Mouse (Mus musculus) CH12.LX (cell line): ENCODE measurements around the gene Ube2i. TPM values are rescaled to one million over a fixed set of nuclear protein-coding genes. Genes with fewer than 3 reads are reported as not detected.
A peak's percentile ranks its signal among the peaks of the same experiment; 100 is the strongest.

Experiments used
- DNase-seq: peaks from one replicate; pipeline ENCODE4 v3.0.0-alpha.2; 2013; ENCODE audit errors: extremely low read depth
- H3K27ac ChIP-seq: 2 replicates; pipeline ENCODE4 v1.5.1; 2012; ENCODE audit warnings: low read depth, mild to moderate bottlenecking, control low read depth, moderate library complexity; ENCODE audit not compliant: insufficient read depth
- H3K27me3 ChIP-seq: replicated peaks from 2 replicates; pipeline ENCODE3; 2012; ENCODE audit warnings: inconsistent platforms
- H3K36me3 ChIP-seq, 2 experiments: replicated peaks in 1 of 2; 2 replicates each; pipeline versions ENCODE3 to v1.6.1; 2012; ENCODE audit warnings: inconsistent platforms in 1 of 2, low read length in 1 of 2, mild to moderate bottlenecking in 1 of 2, mixed read lengths in 1 of 2, moderate library complexity in 1 of 2; ENCODE audit not compliant: control insufficient read depth in 1 of 2, insufficient read depth in 1 of 2
- H3K4me1 ChIP-seq, 2 experiments: 2 replicates each; pipeline ENCODE4 v1.6.1; 2012; ENCODE audit warnings: inconsistent platforms in 1 of 2, moderate library complexity in 1 of 2; ENCODE audit not compliant: insufficient read depth in 2 of 2, control insufficient read depth in 1 of 2
- H3K4me2 ChIP-seq: 2 replicates; pipeline ENCODE4 v1.6.1; 2012; ENCODE audit warnings: low read depth, mild to moderate bottlenecking, control low read depth; ENCODE audit not compliant: poor library complexity, insufficient read depth, severe bottlenecking
- H3K4me3 ChIP-seq, 3 experiments: fragments of 150-350 bp in 1 of 3; sonication (generic) in 1 of 3; replicated peaks in 1 of 3; 2 replicates each; pipeline versions ENCODE3 to v1.5.1; 2011 to 2012; ENCODE audit warnings: low read depth in 2 of 3, low read length in 2 of 3, mild to moderate bottlenecking in 2 of 3, moderate library complexity in 2 of 3, control low read depth in 1 of 3, improper control_type of control experiment in 1 of 3, inconsistent platforms in 1 of 3, mixed read lengths in 1 of 3; ENCODE audit not compliant: poor library complexity in 1 of 3
- H3K79me2 ChIP-seq: replicated peaks from 2 replicates; pipeline ENCODE4 v1.6.1; 2012; ENCODE audit warnings: mild to moderate bottlenecking, moderate library complexity; ENCODE audit not compliant: control insufficient read depth, poor library complexity, insufficient read depth, severe bottlenecking; ENCODE audit errors: extremely low read depth
- H3K9ac ChIP-seq: 2 replicates; pipeline ENCODE4 v1.6.1; 2012; ENCODE audit warnings: low read depth, mild to moderate bottlenecking, control low read depth, moderate library complexity; ENCODE audit not compliant: insufficient read depth
- H3K9me3 ChIP-seq: replicated peaks from 2 replicates; pipeline ENCODE3; 2012; ENCODE audit warnings: low read length, inconsistent platforms, mixed read lengths
- BHLHE40 ChIP-seq: IDR thresholded peaks from 2 replicates; pipeline ENCODE4 v1.6.1; 2011; ENCODE audit warnings: mild to moderate bottlenecking, low read depth, low read length, improper control_type of control experiment
- CHD2 ChIP-seq: IDR thresholded peaks from 2 replicates; pipeline ENCODE4 v1.6.1; 2011; ENCODE audit warnings: low read length, improper control_type of control experiment
- ELF1 ChIP-seq: IDR thresholded peaks from 2 replicates; pipeline ENCODE4 v1.6.1; 2014; ENCODE audit warnings: low read depth, mild to moderate bottlenecking, inconsistent platforms, low read length, improper control_type of control experiment
- EP300 ChIP-seq: IDR thresholded peaks from 2 replicates; pipeline ENCODE4 v1.6.1; 2011; ENCODE audit warnings: low read length, improper control_type of control experiment
- ETS1 ChIP-seq: conservative IDR thresholded peaks from 2 replicates; pipeline ENCODE4 v1.6.1; 2012; ENCODE audit warnings: low read depth, mild to moderate bottlenecking, inconsistent platforms, low read length, improper control_type of control experiment, moderate library complexity
- GABPA ChIP-seq: IDR thresholded peaks from 2 replicates; pipeline ENCODE4 v1.6.1; 2012; ENCODE audit warnings: low read depth, low read length, improper control_type of control experiment, inconsistent platforms; ENCODE audit not compliant: insufficient replicate concordance
- HCFC1 ChIP-seq: IDR thresholded peaks from 2 replicates; pipeline ENCODE4 v1.6.1; 2012; ENCODE audit warnings: low read depth, mild to moderate bottlenecking, inconsistent platforms, low read length, improper control_type of control experiment
- IRF4 ChIP-seq: IDR thresholded peaks from 2 replicates; pipeline ENCODE4 v1.6.1; 2014; ENCODE audit warnings: low read depth, mild to moderate bottlenecking, inconsistent platforms, low read length, improper control_type of control experiment
- JUND ChIP-seq: conservative IDR thresholded peaks from 2 replicates; pipeline ENCODE4 v1.6.1; 2011; ENCODE audit warnings: low read depth, low read length, improper control_type of control experiment
- KAT2A ChIP-seq: IDR thresholded peaks from 2 replicates; pipeline ENCODE4 v1.6.1; 2012; ENCODE audit warnings: low read length, improper control_type of control experiment, inconsistent platforms; ENCODE audit not compliant: insufficient replicate concordance
- MAFK ChIP-seq: IDR thresholded peaks from 2 replicates; pipeline ENCODE4 v1.6.1; 2011; ENCODE audit warnings: low read length, improper control_type of control experiment; ENCODE audit not compliant: insufficient replicate concordance
- MEF2A ChIP-seq: IDR thresholded peaks from 2 replicates; pipeline ENCODE4 v1.6.1; 2014; ENCODE audit warnings: low read depth, mild to moderate bottlenecking, inconsistent platforms, low read length, improper control_type of control experiment, borderline replicate concordance
- MXI1 ChIP-seq: IDR thresholded peaks from 2 replicates; pipeline ENCODE4 v1.6.1; 2011; ENCODE audit warnings: mild to moderate bottlenecking, low read depth, low read length, improper control_type of control experiment
- MYC ChIP-seq: IDR thresholded peaks from 2 replicates; pipeline ENCODE4 v1.6.1; 2011; ENCODE audit warnings: low read depth, mild to moderate bottlenecking, improper control_type of control experiment, low read length
- NELFE ChIP-seq: IDR thresholded peaks from 2 replicates; pipeline ENCODE4 v1.6.1; 2011; ENCODE audit warnings: low read depth, low read length, improper control_type of control experiment
- POLR2AphosphoS2 ChIP-seq: IDR thresholded peaks from 2 replicates; pipeline ENCODE4 v1.6.1; 2011; ENCODE audit warnings: low read depth, low read length, improper control_type of control experiment
- RAD21 ChIP-seq: IDR thresholded peaks from 2 replicates; pipeline ENCODE4 v1.6.1; 2011; ENCODE audit warnings: low read depth, mild to moderate bottlenecking, low read length, improper control_type of control experiment, moderate library complexity
- RCOR1 ChIP-seq: conservative IDR thresholded peaks from 2 replicates; pipeline ENCODE4 v1.6.1; 2012; ENCODE audit warnings: low read depth, mild to moderate bottlenecking, inconsistent platforms, low read length, improper control_type of control experiment
- SMC3 ChIP-seq: IDR thresholded peaks from 2 replicates; pipeline ENCODE4 v1.6.1; 2011; ENCODE audit warnings: low read depth, low read length, improper control_type of control experiment
- TBP ChIP-seq: conservative IDR thresholded peaks from 2 replicates; pipeline ENCODE4 v1.6.1; 2011; ENCODE audit warnings: low read depth, low read length, improper control_type of control experiment
- TCF12 ChIP-seq: IDR thresholded peaks from 2 replicates; pipeline ENCODE4 v1.6.1; 2014; ENCODE audit warnings: low read depth, mild to moderate bottlenecking, inconsistent platforms, low read length, improper control_type of control experiment
- ZKSCAN1 ChIP-seq: IDR thresholded peaks from 2 replicates; pipeline ENCODE4 v1.6.1; 2012; ENCODE audit warnings: low read depth, inconsistent platforms, low read length, improper control_type of control experiment, borderline replicate concordance
- ZMIZ1 ChIP-seq: IDR thresholded peaks from 2 replicates; pipeline ENCODE4 v1.6.1; 2012; ENCODE audit warnings: low read depth, mild to moderate bottlenecking, inconsistent platforms, low read length, improper control_type of control experiment
- ZNF384 ChIP-seq: IDR thresholded peaks from 2 replicates; pipeline ENCODE4 v1.6.1; 2012; ENCODE audit warnings: low read depth, low read length, improper control_type of control experiment, inconsistent platforms
- dilution Hi-C: fragments of 300-500 bp; cut with MboI; formaldehyde crosslinking; loops from 2 replicates; pipeline ENCODE4 v1.14.3; 2020; ENCODE audit warnings: low sequenced_read_pairs; ENCODE audit not compliant: extremely low pct_unique_long_range_greater_than_20kb, extremely low pct_ligation_motif_present
- in situ Hi-C: fragments of 300-500 bp; cut with MboI; formaldehyde crosslinking; loops from 3 replicates; pipeline ENCODE4 v1.14.3; 2019; ENCODE audit warnings: low sequenced_read_pairs, low pct_ligation_motif_present, low pct_unique_long_range_greater_than_20kb, mixed read lengths
- polyA plus RNA-seq: library from polyadenylated mRNA; unstranded; fragments of >175 nt; gene quantifications from 2 replicates; pipeline ENCODE4 v1.2.1, GENCODE M21; 2012; ENCODE audit warnings: low read depth; ENCODE audit not compliant: insufficient read length
- total RNA-seq, 2 experiments: library from RNA; depleted of rRNA; stranded (reverse); fragments of 300-350 nt in 1 of 2; fragments of >200 nt in 1 of 2; gene quantifications; 2 replicates each; pipeline ENCODE4 v1.2.3; 2012 to 2014

Gene Ube2i
- total and polyA plus RNA-seq, 3 experiments: 356 to 731 (median 578) TPM

GRCm38 (mm10) chr17:25298094-25298493, 23.7 kb upstream of the Ube2i start, which contains the start of gene Prss34:
Prss34 (plus strand) TSS chr17:25298394.
- peaks cover 89% of the 10 kb centered on the region for H3K27me3 ChIP-seq
- no peaks in the 10 kb centered on the region for H3K79me2 ChIP-seq

GRCm38 (mm10) chr17:25294111-25294510, 19.7 kb upstream of the Ube2i start:
- Histone ChIP-seq H3K4me1 (peaks cover 4 to 8% of the 10 kb centered on the region in 2 experiments; a peak in 3 of 4 replicates), H3K4me2 (no peak overlapping the region), H3K36me3 (no peaks in the 10 kb centered on the region), H3K9me3 (no peaks in the 10 kb centered on the region), H3K27ac (no peak overlapping the region), H3K27me3 (peaks cover 82% of the 10 kb centered on the region), H3K4me3 (no peak overlapping the region), H3K79me2 (no peaks in the 10 kb centered on the region), H3K9ac (no peak overlapping the region)
- in situ Hi-C loops: no loop called here
- dilution Hi-C loops: no loop called here
- no peak for DNase-seq
- TF ChIP-seq RAD21 (no peak), SMC3 (no peak), MAFK (no peak), HCFC1 (no peak), BHLHE40 (no peak), KAT2A (no peak), ELF1 (no peak), IRF4 (no peak), ZMIZ1 (no peak), MXI1 (no peak), POLR2AphosphoS2 (no peak), RCOR1 (no peak), JUND (no peak), NELFE (no peak), ZKSCAN1 (no peak), CHD2 (no peak)

More at GRCm38 (mm10) chr17:25298094-25298493, 23.7 kb upstream of the Ube2i start, which contains the start of gene Prss34:
- TF ChIP-seq MYC: no peak
- TF ChIP-seq POLR2AphosphoS2: no peak
- TF ChIP-seq BHLHE40: 0 out of 2 replicates have a peak, but pooled peaks have one; percentile 20
- TF ChIP-seq EP300: no peak
- TF ChIP-seq MAFK: peak; percentile 38; the same call in 1 of the 2 replicates
- no peak for TF ChIP-seq MEF2A
- TF ChIP-seq TBP: no peak
- TF ChIP-seq ZNF384: peak; percentile 42; the same call in 1 of the 2 replicates
- TF ChIP-seq NELFE: no peak
- TF ChIP-seq MXI1: no peak
- no peak for TF ChIP-seq GABPA
- no peak for TF ChIP-seq ETS1
- no peak for TF ChIP-seq TCF12
- TF ChIP-seq IRF4: 0 out of 2 replicates have a peak, but pooled peaks have one; percentile 14
- TF ChIP-seq, all 38 proteins: peak for 4
- dilution Hi-C loops: no loop called here
- Histone ChIP-seq H3K4me1 (peaks cover 4 to 13% of the 10 kb centered on the region in 2 experiments; a peak in 3 of 4 replicates), H3K4me2 (no peak within 1 kb of the TSS), H3K4me3 (no peak within 1 kb of the TSS), H3K36me3 (no peaks in the 10 kb centered on the region), H3K9ac (no peak within 1 kb of the TSS), H3K27ac (no peak within 1 kb of the TSS), H3K9me3 (no peaks in the 10 kb centered on the region)
- in situ Hi-C loops: loop anchor here (5.0 kb wide), 1 partner anchor 64 kb away; no protein-coding TSS in a partner anchor
- DNase-seq: no peak
